Mouse (Mus musculus) CH12.LX (cell line): ENCODE measurements at regions not wholly inside any gene's neighbourhood (a gene's known extent, or its start where the extent isn't known, plus 50 kb on each side); places are given as distances from the start of the nearest gene placed in this dataset.

Source experiments
- DNase-seq: peaks from one replicate; pipeline ENCODE4 v3.0.0-alpha.2; 2013; ENCODE audit errors: extremely low read depth
- H3K27ac ChIP-seq: 2 replicates; pipeline ENCODE4 v1.5.1; 2012; ENCODE audit warnings: low read depth, mild to moderate bottlenecking, control low read depth, moderate library complexity; ENCODE audit not compliant: insufficient read depth
- H3K27me3 ChIP-seq: replicated peaks from 2 replicates; pipeline ENCODE3; 2012; ENCODE audit warnings: inconsistent platforms
- H3K36me3 ChIP-seq, 2 experiments: replicated peaks in 1 of 2; 2 replicates each; pipeline versions ENCODE3 to v1.6.1; 2012; ENCODE audit warnings: inconsistent platforms in 1 of 2, low read length in 1 of 2, mild to moderate bottlenecking in 1 of 2, mixed read lengths in 1 of 2, moderate library complexity in 1 of 2; ENCODE audit not compliant: control insufficient read depth in 1 of 2, insufficient read depth in 1 of 2
- H3K4me1 ChIP-seq, 2 experiments: 2 replicates each; pipeline ENCODE4 v1.6.1; 2012; ENCODE audit warnings: inconsistent platforms in 1 of 2, moderate library complexity in 1 of 2; ENCODE audit not compliant: insufficient read depth in 2 of 2, control insufficient read depth in 1 of 2
- H3K4me2 ChIP-seq: 2 replicates; pipeline ENCODE4 v1.6.1; 2012; ENCODE audit warnings: low read depth, mild to moderate bottlenecking, control low read depth; ENCODE audit not compliant: poor library complexity, insufficient read depth, severe bottlenecking
- H3K4me3 ChIP-seq, 3 experiments: fragments of 150-350 bp in 1 of 3; sonication (generic) in 1 of 3; replicated peaks in 1 of 3; 2 replicates each; pipeline versions ENCODE3 to v1.5.1; 2011 to 2012; ENCODE audit warnings: low read depth in 2 of 3, low read length in 2 of 3, mild to moderate bottlenecking in 2 of 3, moderate library complexity in 2 of 3, control low read depth in 1 of 3, improper control_type of control experiment in 1 of 3, inconsistent platforms in 1 of 3, mixed read lengths in 1 of 3; ENCODE audit not compliant: poor library complexity in 1 of 3
- H3K79me2 ChIP-seq: replicated peaks from 2 replicates; pipeline ENCODE4 v1.6.1; 2012; ENCODE audit warnings: mild to moderate bottlenecking, moderate library complexity; ENCODE audit not compliant: control insufficient read depth, poor library complexity, insufficient read depth, severe bottlenecking; ENCODE audit errors: extremely low read depth
- H3K9ac ChIP-seq: 2 replicates; pipeline ENCODE4 v1.6.1; 2012; ENCODE audit warnings: low read depth, mild to moderate bottlenecking, control low read depth, moderate library complexity; ENCODE audit not compliant: insufficient read depth
- H3K9me3 ChIP-seq: replicated peaks from 2 replicates; pipeline ENCODE3; 2012; ENCODE audit warnings: low read length, inconsistent platforms, mixed read lengths
- BHLHE40 ChIP-seq: IDR thresholded peaks from 2 replicates; pipeline ENCODE4 v1.6.1; 2011; ENCODE audit warnings: mild to moderate bottlenecking, low read depth, low read length, improper control_type of control experiment
- CHD2 ChIP-seq: IDR thresholded peaks from 2 replicates; pipeline ENCODE4 v1.6.1; 2011; ENCODE audit warnings: low read length, improper control_type of control experiment
- E2F4 ChIP-seq: IDR thresholded peaks from 2 replicates; pipeline ENCODE4 v1.6.1; 2011; ENCODE audit warnings: low read depth, low read length, improper control_type of control experiment; ENCODE audit not compliant: insufficient replicate concordance
- EP300 ChIP-seq: IDR thresholded peaks from 2 replicates; pipeline ENCODE4 v1.6.1; 2011; ENCODE audit warnings: low read length, improper control_type of control experiment
- HCFC1 ChIP-seq: IDR thresholded peaks from 2 replicates; pipeline ENCODE4 v1.6.1; 2012; ENCODE audit warnings: low read depth, mild to moderate bottlenecking, inconsistent platforms, low read length, improper control_type of control experiment
- JUND ChIP-seq: conservative IDR thresholded peaks from 2 replicates; pipeline ENCODE4 v1.6.1; 2011; ENCODE audit warnings: low read depth, low read length, improper control_type of control experiment
- MAFK ChIP-seq: IDR thresholded peaks from 2 replicates; pipeline ENCODE4 v1.6.1; 2011; ENCODE audit warnings: low read length, improper control_type of control experiment; ENCODE audit not compliant: insufficient replicate concordance
- MAX ChIP-seq: IDR thresholded peaks from 2 replicates; pipeline ENCODE4 v1.6.1; 2011; ENCODE audit warnings: low read length, improper control_type of control experiment
- MAZ ChIP-seq: IDR thresholded peaks from 2 replicates; pipeline ENCODE4 v1.6.1; 2012; ENCODE audit warnings: low read depth, mild to moderate bottlenecking, inconsistent platforms, low read length, improper control_type of control experiment, moderate library complexity
- PAX5 ChIP-seq: IDR thresholded peaks from 2 replicates; pipeline ENCODE4 v1.6.1; 2012; ENCODE audit warnings: low read length, inconsistent platforms, mixed read lengths
- POLR2A ChIP-seq: IDR thresholded peaks from 2 replicates; pipeline ENCODE4 v1.6.1; 2011; ENCODE audit warnings: low read depth, mild to moderate bottlenecking, improper control_type of control experiment, low read length
- POLR2AphosphoS2 ChIP-seq: IDR thresholded peaks from 2 replicates; pipeline ENCODE4 v1.6.1; 2011; ENCODE audit warnings: low read depth, low read length, improper control_type of control experiment
- RAD21 ChIP-seq: IDR thresholded peaks from 2 replicates; pipeline ENCODE4 v1.6.1; 2011; ENCODE audit warnings: low read depth, mild to moderate bottlenecking, low read length, improper control_type of control experiment, moderate library complexity
- RCOR1 ChIP-seq: conservative IDR thresholded peaks from 2 replicates; pipeline ENCODE4 v1.6.1; 2012; ENCODE audit warnings: low read depth, mild to moderate bottlenecking, inconsistent platforms, low read length, improper control_type of control experiment
- SMC3 ChIP-seq: IDR thresholded peaks from 2 replicates; pipeline ENCODE4 v1.6.1; 2011; ENCODE audit warnings: low read depth, low read length, improper control_type of control experiment
- TBP ChIP-seq: conservative IDR thresholded peaks from 2 replicates; pipeline ENCODE4 v1.6.1; 2011; ENCODE audit warnings: low read depth, low read length, improper control_type of control experiment
- UBTF ChIP-seq: IDR thresholded peaks from 2 replicates; pipeline ENCODE4 v1.6.1; 2012; ENCODE audit warnings: low read depth, mild to moderate bottlenecking, inconsistent platforms, low read length, improper control_type of control experiment, moderate library complexity
- USF2 ChIP-seq: conservative IDR thresholded peaks from 2 replicates; pipeline ENCODE4 v1.6.1; 2011; ENCODE audit warnings: low read depth, low read length, improper control_type of control experiment
- ZC3H11A ChIP-seq: IDR thresholded peaks from 2 replicates; pipeline ENCODE4 v1.6.1; 2012; ENCODE audit warnings: low read depth, mild to moderate bottlenecking, inconsistent platforms, low read length, improper control_type of control experiment
- ZMIZ1 ChIP-seq: IDR thresholded peaks from 2 replicates; pipeline ENCODE4 v1.6.1; 2012; ENCODE audit warnings: low read depth, mild to moderate bottlenecking, inconsistent platforms, low read length, improper control_type of control experiment
- ZNF384 ChIP-seq: IDR thresholded peaks from 2 replicates; pipeline ENCODE4 v1.6.1; 2012; ENCODE audit warnings: low read depth, low read length, improper control_type of control experiment, inconsistent platforms
- dilution Hi-C: fragments of 300-500 bp; cut with MboI; formaldehyde crosslinking; loops from 2 replicates; pipeline ENCODE4 v1.14.3; 2020; ENCODE audit warnings: low sequenced_read_pairs; ENCODE audit not compliant: extremely low pct_unique_long_range_greater_than_20kb, extremely low pct_ligation_motif_present
- in situ Hi-C: fragments of 300-500 bp; cut with MboI; formaldehyde crosslinking; loops from 3 replicates; pipeline ENCODE4 v1.14.3; 2019; ENCODE audit warnings: low sequenced_read_pairs, low pct_ligation_motif_present, low pct_unique_long_range_greater_than_20kb, mixed read lengths

DNA sequence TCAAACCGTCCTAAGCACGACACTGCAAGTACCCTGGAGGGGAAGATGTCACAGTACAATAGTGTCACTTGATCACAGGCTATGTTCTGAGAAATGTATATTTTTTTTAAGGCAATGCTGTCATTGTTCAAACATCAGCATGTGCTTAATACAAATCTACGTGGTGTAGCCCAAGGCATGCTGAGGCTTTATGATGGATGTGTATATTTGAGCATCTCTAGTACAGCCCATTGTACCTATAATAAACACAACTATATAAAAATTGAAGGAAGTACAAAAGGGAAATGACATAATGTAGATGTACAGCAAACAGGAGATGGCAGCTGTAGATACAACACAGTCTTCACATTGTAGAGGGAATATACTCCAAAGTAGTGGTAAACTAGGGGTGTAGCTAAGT is 309.2 kb downstream of the Galc start:
- H3K4me2 ChIP-seq, result no peak overlapping the region
- H3K79me2 ChIP-seq, result no peaks in the 10 kb centered on the region
- no peak overlapping the region for H3K4me3 ChIP-seq
- no peaks in the 10 kb centered on the region for H3K9me3 ChIP-seq
- H3K27me3 ChIP-seq, result peaks cover 2% of the 10 kb centered on the region
- no peak for DNase-seq
- no peak overlapping the region for H3K9ac ChIP-seq
- dilution Hi-C loops, result no loop called here
- H3K4me1 ChIP-seq, result no peaks in the 10 kb centered on the region
- TF ChIP-seq POLR2A, result no peak
- TF ChIP-seq RCOR1, result no peak
- no peak for TF ChIP-seq BHLHE40
- no peak for TF ChIP-seq E2F4
- TF ChIP-seq RAD21, result no peak
- TF ChIP-seq UBTF, result no peak
- no peak for TF ChIP-seq MAFK
- TF ChIP-seq HCFC1, result no peak
- no peak for TF ChIP-seq ZNF384
- no peak for TF ChIP-seq SMC3
- no peak for TF ChIP-seq CHD2
- TF ChIP-seq, all 38 proteins: peak for 0
- in situ Hi-C loops, result no loop called here
- no peaks in the 10 kb centered on the region for H3K36me3 ChIP-seq
- H3K27ac ChIP-seq, result no peak overlapping the region

DNA sequence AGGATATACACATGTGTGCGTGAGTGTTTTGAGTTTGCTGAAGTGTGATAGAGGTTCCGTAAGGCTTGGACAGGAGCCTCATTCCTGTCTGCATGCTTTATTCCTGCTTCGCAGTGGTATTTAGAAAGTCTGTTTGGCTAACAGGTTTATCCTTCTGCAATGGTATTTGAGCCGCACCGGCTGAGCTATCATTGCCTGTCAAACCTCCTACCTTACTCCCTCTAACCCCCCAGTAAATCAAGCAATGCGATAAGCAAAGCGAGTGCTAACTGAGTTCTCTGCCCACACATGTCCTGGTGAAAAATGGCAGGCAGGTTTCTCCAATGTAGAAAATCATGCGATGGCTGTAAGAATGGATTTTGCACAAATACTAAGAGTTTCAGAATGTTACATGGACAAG is 311.8 kb downstream of the Galc start:
- dilution Hi-C loops, result no loop called here

GRCm38 (mm10) chr12:97938361-97938760 is 320.9 kb downstream of the Galc start:
- Histone ChIP-seq H3K4me1 (no peaks in the 10 kb centered on the region), H3K36me3 (no peaks in the 10 kb centered on the region)

More for the DNA sequence above, 311.8 kb downstream of the Galc start:
- no peak for DNase-seq
- Histone ChIP-seq H3K79me2 (no peaks in the 10 kb centered on the region), H3K9me3 (no peaks in the 10 kb centered on the region), H3K4me1 (no peaks in the 10 kb centered on the region), H3K27ac (no peak overlapping the region), H3K9ac (no peak overlapping the region), H3K36me3 (no peaks in the 10 kb centered on the region), H3K4me2 (no peak overlapping the region), H3K27me3 (peaks cover 2% of the 10 kb centered on the region), H3K4me3 (no peak overlapping the region)
- TF ChIP-seq TBP, result no peak
- no peak for TF ChIP-seq RAD21
- TF ChIP-seq ZC3H11A, result no peak
- TF ChIP-seq MAZ, result no peak
- TF ChIP-seq ZMIZ1, result no peak
- TF ChIP-seq JUND, result no peak
- no peak for TF ChIP-seq RCOR1
- in situ Hi-C loops, result no loop called here

More at GRCm38 (mm10) chr12:97938361-97938760, 320.9 kb downstream of the Galc start:
- Histone ChIP-seq H3K27ac (no peak overlapping the region), H3K4me2 (no peak overlapping the region), H3K27me3 (peaks cover 2% of the 10 kb centered on the region), H3K9ac (no peak overlapping the region), H3K79me2 (no peaks in the 10 kb centered on the region), H3K9me3 (no peaks in the 10 kb centered on the region), H3K4me3 (no peak overlapping the region)
- TF ChIP-seq EP300, result no peak
- no peak for TF ChIP-seq USF2
- no peak for TF ChIP-seq POLR2AphosphoS2
- no peak for TF ChIP-seq MAX
- no peak for TF ChIP-seq CHD2
- no peak for TF ChIP-seq PAX5
- no peak for TF ChIP-seq ZC3H11A
- DNase-seq, result no peak
- in situ Hi-C loops, result no loop called here
- dilution Hi-C loops, result no loop called here
